Comparison of ENCODE assay signal across 29 mouse cellular contexts in the genomic region with DNA sequence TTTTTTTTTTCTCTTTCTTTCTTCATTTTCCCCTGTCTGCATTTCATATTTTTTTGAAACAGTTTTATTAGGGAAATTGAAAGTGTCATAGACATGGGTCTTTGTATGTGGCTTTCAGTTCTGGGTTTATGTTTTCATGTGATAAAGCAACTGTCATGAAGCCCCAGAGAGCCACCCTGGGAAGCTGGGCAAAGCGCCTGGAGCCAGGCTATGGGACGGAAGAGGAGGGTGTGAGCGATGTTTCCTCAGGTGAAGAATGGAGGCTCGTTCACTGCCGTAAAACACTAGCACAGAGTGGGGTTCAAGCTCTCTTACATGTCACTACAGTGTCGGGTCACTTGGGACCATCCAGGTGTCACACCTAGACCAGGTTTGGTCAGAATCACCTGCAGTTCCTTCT. TPM values are rescaled to one million over a fixed set of nuclear protein-coding genes. Genes with fewer than 3 reads are reported as not detected.
DNase-seq lines count a peak whose midpoint lies in the region; ATAC-seq lines count a peak whose summit lies in the region.
"Had no signal": no experiment of that assay in that cellular context is flagged by ENCODE, and none has a peak within 500 bp of the region (broad histone marks: within the 10 kb centered on the region; RNA-seq: fewer than 3 reads in every experiment).

No protein-coding gene starts in this region.

- H3K4me3 ChIP-seq in heart, embryonic 14.5 days (ENCODE audit: control insufficient read depth in 1 of 2, insufficient read depth in 1 of 2, low read depth in 1 of 2, low read length in 2 of 2) = peak overlapping the region in 1 of 2 experiments; percentile 11; a peak in 1 of 4 replicates
- H3K4me3 ChIP-seq in kidney, embryonic 15.5 days (replicated peaks) = no peak overlapping the region
- H3K4me3 ChIP-seq: embryonic facial prominence, embryonic 10.5 days; embryonic facial prominence, embryonic 15.5 days; forebrain, embryonic 13.5 days; hindbrain, embryonic 10.5 days; hindbrain, embryonic 15.5 days; layer of hippocampus, adult 2 months; left cerebral cortex, adult 2 months; limb, embryonic 12.5 days; liver, embryonic 15.5 days; megakaryocyte, embryonic 14.5 days; midbrain, embryonic 13.5 days; neural tube, embryonic 13.5 days had no signal

- no peak for DNase-seq in heart, adult 18-20 months
- DNase-seq in kidney, adult 8-10 months = no peak
- DNase-seq: adrenal gland, adult 2 months; adrenal gland, postnatal 36 days; B cell, adult 2 months; cerebellum, adult 18-20 months; cerebellum, postnatal 14 days; gastrocnemius, postnatal 10 days; kidney, adult 18-20 months; kidney, postnatal 14 days; lung, embryonic 14.5 days; lung, postnatal 36 days had no signal

- no peaks in the 10 kb centered on the region for H3K9me3 ChIP-seq in heart, embryonic 14.5 days (ENCODE audit: control insufficient read depth, low read length)
- no peaks in the 10 kb centered on the region for H3K9me3 ChIP-seq in kidney, embryonic 15.5 days (replicated peaks)
- H3K9me3 ChIP-seq: embryonic facial prominence, embryonic 10.5 days; embryonic facial prominence, embryonic 15.5 days; forebrain, embryonic 13.5 days; hindbrain, embryonic 10.5 days; hindbrain, embryonic 15.5 days; limb, embryonic 12.5 days; liver, embryonic 15.5 days; megakaryocyte, embryonic 14.5 days; midbrain, embryonic 13.5 days; neural tube, embryonic 13.5 days had no signal

- 58% methylated on average over 6 of the region's 6 CpGs for WGBS in heart, embryonic 14.5 days
- WGBS in kidney, embryonic 15.5 days = 55% methylated on average over 6 of the region's 6 CpGs

- no peak for ATAC-seq in heart, embryonic 14.5 days (ENCODE audit: insufficient number of reproducible peaks, insufficient read depth, low FRiP score, low read depth)
- no peak for ATAC-seq in kidney, embryonic 15.5 days (replicated peaks; ENCODE audit: low FRiP score)
- ATAC-seq in erythroid progenitor cell, adult 5-6 weeks (replicated peaks; ENCODE audit: low FRiP score, poor library complexity, severe bottlenecking) = peak; percentile 42; the same call in 1 of the 2 replicates
- ATAC-seq in megakaryocyte-erythroid progenitor cell, adult 5-6 weeks (replicated peaks; ENCODE audit: low FRiP score, low TSS enrichment, poor library complexity, severe bottlenecking) = peak; percentile 53
- ATAC-seq: activated CD4-positive, CD25-positive, alpha-beta regulatory T cell, adult 4 months; forebrain, embryonic 13.5 days; midbrain, embryonic 13.5 days had no signal

- peak overlapping the region in 1 of 2 experiments; percentile 57; a peak in 3 of 4 replicates for H3K27ac ChIP-seq in heart, embryonic 14.5 days (replicated peaks in 1 of 2; ENCODE audit: control insufficient read depth in 1 of 2, insufficient read depth in 1 of 2, low read depth in 2 of 2, low read length in 2 of 2)
- peak overlapping the region; percentile 49 for H3K27ac ChIP-seq in kidney, embryonic 15.5 days
- H3K27ac ChIP-seq: embryonic facial prominence, embryonic 10.5 days; embryonic facial prominence, embryonic 15.5 days; forebrain, embryonic 13.5 days; hindbrain, embryonic 10.5 days; hindbrain, embryonic 15.5 days; layer of hippocampus, adult 2 months; left cerebral cortex, adult 2 months; limb, embryonic 12.5 days; liver, embryonic 15.5 days; midbrain, embryonic 13.5 days; neural tube, embryonic 13.5 days had no signal

- H3K9ac ChIP-seq in heart, embryonic 14.5 days (ENCODE audit: low read length) = peak overlapping the region; percentile 54
- H3K9ac ChIP-seq in kidney, embryonic 15.5 days = no peak overlapping the region
- H3K9ac ChIP-seq: embryonic facial prominence, embryonic 15.5 days; forebrain, embryonic 13.5 days; hindbrain, embryonic 15.5 days; limb, embryonic 12.5 days; liver, embryonic 15.5 days; lung, embryonic 14.5 days; midbrain, embryonic 13.5 days; neural tube, embryonic 13.5 days had no signal

- no peaks in the 10 kb centered on the region for H3K27me3 ChIP-seq in heart, embryonic 14.5 days (ENCODE audit: control insufficient read depth, insufficient read depth, low read length)
- H3K27me3 ChIP-seq in kidney, embryonic 15.5 days = no peaks in the 10 kb centered on the region
- H3K27me3 ChIP-seq: embryonic facial prominence, embryonic 15.5 days; hindbrain, embryonic 15.5 days; limb, embryonic 12.5 days; liver, embryonic 15.5 days; neural tube, embryonic 13.5 days had no signal

- peaks cover 36 to 82% of the 10 kb centered on the region in 2 experiments for H3K4me1 ChIP-seq in heart, embryonic 14.5 days (ENCODE audit: control insufficient read depth in 2 of 2, insufficient read depth in 2 of 2, low read length in 2 of 2)
- peaks cover 98% of the 10 kb centered on the region for H3K4me1 ChIP-seq in kidney, embryonic 15.5 days
- H3K4me1 ChIP-seq: megakaryocyte, embryonic 14.5 days had no signal

- H3K36me3 ChIP-seq in heart, embryonic 14.5 days (ENCODE audit: control insufficient read depth, insufficient read depth, low read length) = peaks cover 7% of the 10 kb centered on the region; the same call in 1 of the 2 replicates
- H3K36me3 ChIP-seq in kidney, embryonic 15.5 days = no peaks in the 10 kb centered on the region
- H3K36me3 ChIP-seq: embryonic facial prominence, embryonic 10.5 days; embryonic facial prominence, embryonic 15.5 days; hindbrain, embryonic 10.5 days; hindbrain, embryonic 15.5 days; liver, embryonic 15.5 days; midbrain, embryonic 13.5 days; neural tube, embryonic 13.5 days had no signal

- peak overlapping the region; percentile 55 for H3K4me2 ChIP-seq in heart, embryonic 14.5 days (ENCODE audit: low read length)
- H3K4me2 ChIP-seq in kidney, embryonic 15.5 days = no peak overlapping the region
- H3K4me2 ChIP-seq: embryonic facial prominence, embryonic 15.5 days; forebrain, embryonic 13.5 days; hindbrain, embryonic 15.5 days; limb, embryonic 12.5 days; liver, embryonic 15.5 days; lung, embryonic 14.5 days; midbrain, embryonic 13.5 days; neural tube, embryonic 13.5 days had no signal

RNA-seq across cellular contexts. Expression of a gene that starts 54.6 kb away (rescaled TPM):
- polyA plus RNA-seq in heart, embryonic 14.5 days (2014; fragmentation: Nextera tagmentation; extraction: Ambion mirVana) = 9.9 and 11.0 TPM in 2 replicates
- 10 to 100 TPM; 29.3 to 33.7 TPM for total RNA-seq in heart, adult 18-20 months (2021)
- 17.1 and 17.3 TPM in 2 replicates for polyA plus RNA-seq in kidney, embryonic 15.5 days (2015; fragmentation: Nextera tagmentation; extraction: Ambion mirVana)
- under 0.01 and 0.36 TPM in 2 replicates for total RNA-seq in erythroid progenitor cell, adult 5-6 weeks (2015; ENCODE audit: low replicate concordance)
- total RNA-seq in erythroid progenitor cell, adult 5-6 weeks (2017; ENCODE audit: low replicate concordance) = 0.13 TPM in 1 of 2 replicates, not detected in the other
- 9.0 and 16.3 TPM in 2 replicates for total RNA-seq in megakaryocyte-erythroid progenitor cell, adult 5-6 weeks (2014; fragmentation: Nextera tagmentation)
- total RNA-seq in megakaryocyte-erythroid progenitor cell, adult 5-6 weeks (2017) = 5.3 and 7.2 TPM in 2 replicates

Comparison
In these comparisons a context has a peak if more than half of its experiments do, and no peak if none do; other contexts are left out.
1. ATAC-seq: peak in erythroid progenitor cell, adult 5-6 weeks (single experiment) and megakaryocyte-erythroid progenitor cell, adult 5-6 weeks (single experiment); none in heart, embryonic 14.5 days (single experiment) and kidney, embryonic 15.5 days (single experiment).
2. RNA of a gene that starts 54.6 kb away (total RNA-seq): 29.3 to 33.7 TPM in heart, adult 18-20 months and 5.3 to 16.3 TPM in megakaryocyte-erythroid progenitor cell, adult 5-6 weeks; under 0.01 to 0.36 TPM in erythroid progenitor cell, adult 5-6 weeks; every median in the first group is over 4 times any median in the second.